Mouse (Mus musculus): ENCODE data around the gene Tex10. TPM values are rescaled to one million over a fixed set of nuclear protein-coding genes. Genes with fewer than 3 reads are reported as not detected.

Tex10 gene
- 10 to 100 TPM in 1 of 2 experiments, 1 to 10 TPM in 1; 9.1 to 12.8 TPM for total RNA-seq (2021)
- long read RNA-seq, experiment 1, partial matches to known transcripts, result 3 of 7 reads
- long read RNA-seq, experiment 1, other reads (novel, unspliced or antisense), result 1 of 7 reads
- long read RNA-seq, experiment 2, partial matches to known transcripts, result 7 of 8 reads
- long read RNA-seq, experiment 2, other reads (novel, unspliced or antisense), result 0 of 8 reads

GRCm38 (mm10) chr4:48472792-48473650, at the start of gene Tex10:
Tex10 (minus strand) TSS chr4:48473459.
- intact Hi-C loops (cut with DNase I), result loop anchor here (5.0 kb wide), 1 partner anchor 69 kb away; no protein-coding TSS in a partner anchor

GRCm38 (mm10) chr4:48510861-48511260, 37.6 kb upstream of the Tex10 start:
- intact Hi-C loops (cut with DNase I), result no loop called here
- no peak for DNase-seq

More at GRCm38 (mm10) chr4:48472792-48473650, at the start of gene Tex10:
- DNase-seq, result peak; percentile 82 to 84

DNA sequence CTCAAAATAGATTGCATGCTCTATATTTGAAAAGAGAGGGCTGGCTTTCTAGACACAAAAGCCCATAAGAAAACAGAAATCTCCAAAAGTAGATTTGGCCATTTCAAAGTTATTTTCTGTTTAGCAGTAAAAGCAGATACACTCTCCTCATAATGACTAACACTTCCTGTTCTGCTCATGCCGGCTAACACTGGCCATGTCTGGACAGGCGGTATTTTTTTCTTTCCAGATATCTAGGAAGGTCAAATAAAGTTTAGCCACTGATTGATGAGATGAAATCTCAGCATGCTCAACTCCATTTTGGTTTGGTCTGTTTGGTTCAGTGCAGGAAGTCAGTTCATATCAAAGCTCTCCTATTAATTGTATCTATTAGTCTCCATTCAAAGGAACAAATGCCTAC, 19.3 kb upstream of the Tex10 start:
- intact Hi-C loops (cut with DNase I), result no loop called here
- no peak for DNase-seq

DNA sequence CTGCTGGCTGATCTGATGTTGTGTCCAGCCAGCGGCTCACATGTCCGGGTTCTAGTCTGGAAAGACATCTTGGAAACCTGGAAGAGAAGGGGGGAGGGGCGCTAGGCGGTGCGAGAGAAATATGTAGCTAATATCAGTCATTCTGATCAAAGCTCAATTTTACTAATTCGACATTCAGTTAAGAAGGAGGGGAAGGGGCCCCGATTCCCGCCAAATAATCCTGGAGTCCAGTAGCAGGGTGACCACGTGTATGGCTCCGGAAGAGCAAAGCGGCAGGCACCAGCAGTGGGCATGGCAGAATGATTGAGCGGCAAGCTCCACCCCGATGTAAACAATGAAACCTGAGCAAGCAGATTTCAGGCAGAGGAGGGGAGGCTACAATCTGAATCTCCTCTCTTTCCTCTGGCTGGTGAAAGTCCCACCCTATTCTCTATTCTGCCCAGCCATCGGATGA, 18.1 kb upstream of the Tex10 start:
- DNase-seq, result no peak
- intact Hi-C loops (cut with DNase I), result no loop called here

- intact Hi-C loops (cut with DNase I), result no loop called here
- DNase-seq, result no peak
These were observed 15.7 kb upstream of the Tex10 start for GRCm38 (mm10) chr4:48488916-48489315.

GRCm38 (mm10) chr4:48481287-48481686, 8.0 kb upstream of the Tex10 start:
- DNase-seq, result no peak
- intact Hi-C loops (cut with DNase I), result no loop called here

DNA sequence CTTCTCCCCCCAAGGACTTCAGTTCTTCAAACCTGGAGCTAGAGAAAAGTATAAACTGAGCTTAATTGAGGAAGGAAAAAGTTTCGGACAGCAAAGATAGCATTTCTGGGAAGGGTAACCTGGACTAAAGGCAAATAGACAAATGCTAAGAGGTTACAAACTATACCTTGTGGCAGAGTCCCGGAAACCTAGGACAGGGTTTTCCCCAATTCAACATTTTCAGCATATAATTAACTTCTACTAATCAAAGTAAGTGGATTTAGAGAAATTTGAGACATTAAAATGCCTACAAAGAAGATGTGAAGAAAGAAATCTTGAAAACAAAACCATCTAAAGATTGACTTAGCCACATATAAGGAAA, 372 bp upstream of the Tex10 start:
- no peak for DNase-seq
- intact Hi-C loops (cut with DNase I), result loop anchor here (5.0 kb wide), 1 partner anchor 69 kb away; no protein-coding TSS in a partner anchor

GRCm38 (mm10) chr4:48472052-48472791, 1.0 kb downstream of the Tex10 start:
- intact Hi-C loops (cut with DNase I), result loop anchor here (5.0 kb wide), 1 partner anchor 70 kb away; no protein-coding TSS in a partner anchor
- no peak for DNase-seq

- intact Hi-C loops (cut with DNase I), result loop anchor here (5.0 kb wide), 1 partner anchor 71 kb away; no protein-coding TSS in a partner anchor
These were observed 2.3 kb downstream of the Tex10 start for GRCm38 (mm10) chr4:48470977-48471376.

GRCm38 (mm10) chr4:48461060-48461459, 12.2 kb downstream of the Tex10 start:
- intact Hi-C loops (cut with DNase I), result no loop called here
- DNase-seq, result no peak

More at GRCm38 (mm10) chr4:48470977-48471376, 2.3 kb downstream of the Tex10 start:
- DNase-seq, result no peak

GRCm38 (mm10) chr4:48458436-48458835, 14.8 kb downstream of the Tex10 start:
- no peak for DNase-seq
- intact Hi-C loops (cut with DNase I), result no loop called here

GRCm38 (mm10) chr4:48454106-48454773, 19.0 kb downstream of the Tex10 start:
- no peak for DNase-seq
- intact Hi-C loops (cut with DNase I), result no loop called here

DNA sequence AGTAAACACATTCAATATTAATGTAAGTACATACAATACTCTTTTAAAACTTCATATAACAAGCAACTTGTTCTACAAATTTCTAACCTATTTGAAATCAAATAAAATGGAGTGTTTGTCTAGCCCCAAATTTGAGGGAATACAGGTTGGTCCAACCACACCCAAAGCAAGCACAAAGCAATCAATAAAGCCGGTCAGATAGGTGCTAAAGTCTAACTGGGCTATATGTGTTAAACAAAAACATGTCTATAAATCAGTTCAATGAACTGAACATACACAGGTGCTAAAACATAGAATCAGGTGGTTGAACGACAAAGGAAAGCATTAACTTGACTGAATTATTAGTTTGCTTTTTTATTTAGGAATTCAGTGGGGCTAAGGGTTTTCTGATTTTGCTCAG, 45.2 kb downstream of the Tex10 start:
- intact Hi-C loops (cut with DNase I), result no loop called here
- DNase-seq, result no peak

GRCm38 (mm10) chr4:48427413-48427812, 45.8 kb downstream of the Tex10 start:
- intact Hi-C loops (cut with DNase I), result no loop called here
- no peak for DNase-seq

DNA sequence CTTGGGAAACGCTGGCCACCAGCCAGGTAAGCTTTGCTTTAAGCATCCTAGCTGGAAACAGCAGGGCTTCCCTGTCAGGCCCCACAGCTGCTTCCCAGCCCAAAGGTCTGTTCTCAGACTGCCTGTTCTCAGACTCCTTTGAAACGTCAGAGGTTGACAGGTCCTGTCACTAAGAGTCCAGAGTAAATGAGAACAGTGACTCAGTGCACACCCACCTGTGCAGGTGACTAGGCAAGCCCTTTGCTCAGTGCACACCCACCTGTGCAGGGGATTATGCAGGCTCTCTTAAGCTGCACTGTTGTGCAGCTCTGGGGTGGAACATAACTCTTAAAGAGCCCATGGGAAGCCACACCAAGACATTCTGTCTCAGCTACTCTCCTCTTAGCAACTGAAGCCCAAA, 49.5 kb downstream of the Tex10 start:
- intact Hi-C loops (cut with DNase I), result no loop called here
- no peak for DNase-seq

DNA sequence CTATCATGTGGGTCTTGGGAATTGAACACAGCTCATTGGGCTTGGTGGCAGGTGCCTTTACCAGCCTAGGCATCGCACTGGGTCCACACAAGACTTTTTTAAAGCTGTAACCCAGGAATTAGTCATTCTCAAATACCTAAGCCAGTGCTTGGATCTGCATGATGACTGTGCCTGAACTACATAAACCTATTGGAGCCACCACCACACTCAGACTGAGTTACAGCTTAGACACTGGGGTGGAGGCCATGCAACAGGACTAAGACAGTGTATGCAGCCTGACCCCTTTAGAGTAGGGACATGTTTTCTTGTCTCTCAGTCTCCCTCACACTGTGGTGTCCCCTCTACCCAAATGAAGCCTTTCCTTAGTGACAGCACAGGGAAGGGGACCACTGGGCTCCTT, 50.6 kb downstream of the Tex10 start:
- no peak for DNase-seq
- intact Hi-C loops (cut with DNase I), result no loop called here

GRCm38 (mm10) chr4:48418831-48419468, 54.3 kb downstream of the Tex10 start:
- DNase-seq, result no peak
- intact Hi-C loops (cut with DNase I), result no loop called here

DNA sequence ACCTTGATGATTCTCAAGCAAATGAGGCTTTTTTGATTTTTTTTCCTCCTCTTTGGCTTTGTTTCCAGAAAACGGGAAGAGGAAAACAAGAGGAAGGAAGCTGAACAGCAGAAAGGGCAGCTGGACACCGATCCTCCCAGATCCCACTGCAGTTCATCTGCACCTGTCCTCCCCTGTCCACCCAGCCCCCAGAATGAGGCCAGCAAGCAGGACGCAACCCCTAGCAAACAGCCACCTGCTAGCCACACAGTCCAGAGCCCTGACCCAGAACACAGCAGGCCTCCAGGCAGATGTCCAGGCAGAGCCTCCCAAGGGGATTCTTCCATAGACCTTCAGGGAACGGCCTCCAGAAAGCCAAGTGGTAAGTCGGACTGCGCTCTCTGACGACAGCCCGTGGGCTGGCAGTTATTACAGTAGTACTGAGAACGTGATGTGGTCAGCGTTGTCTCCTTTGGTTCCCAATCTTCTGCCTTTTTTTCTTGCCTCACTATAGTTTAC, 57.4 kb downstream of the Tex10 start:
- intact Hi-C loops (cut with DNase I), result no loop called here
- peak; percentile 49 to 59 for DNase-seq

DNA sequence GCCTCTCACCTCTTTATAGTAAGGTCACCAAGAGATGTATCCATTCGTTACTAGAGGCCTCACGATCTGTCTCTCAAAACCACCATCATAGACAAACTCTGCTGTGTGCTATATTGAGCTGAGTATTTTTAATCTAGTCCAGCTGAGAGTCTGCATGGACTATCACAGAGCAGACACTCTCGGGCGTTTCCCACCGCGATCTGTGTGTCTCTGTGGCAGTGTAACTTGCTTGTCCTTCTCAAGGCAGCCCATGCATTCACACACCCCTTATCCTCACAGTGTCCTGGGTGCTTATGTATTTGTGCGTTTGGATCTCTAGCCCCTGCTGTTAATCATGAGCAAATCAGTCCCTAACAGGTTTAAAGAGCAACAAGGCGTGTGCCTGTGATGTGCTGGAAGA, 59.8 kb downstream of the Tex10 start:
- DNase-seq, result no peak
- intact Hi-C loops (cut with DNase I), result no loop called here
